In genomic region chrX:48405141-48405540, GRCm38 (mm10) we compare ENCODE assay signal across 11 mouse cellular contexts. TPM values are rescaled to one million over a fixed set of nuclear protein-coding genes. Genes with fewer than 3 reads are reported as not detected.
DNase-seq lines count a peak whose midpoint lies in the region; ATAC-seq and TF ChIP-seq lines count a peak whose summit lies in the region.
"Had no signal": no experiment of that assay in that cellular context is flagged by ENCODE, and none has a peak within 500 bp of the region (broad histone marks: within the 10 kb centered on the region; RNA-seq: fewer than 3 reads in every experiment).

No protein-coding gene starts in this region.

- intact Hi-C loops in gastrocnemius, adult 2 months (cut with DNase I), result no loop called here

- H3K4me2 ChIP-seq in limb, embryonic 11.5 days (ENCODE audit: low read depth, severe bottlenecking), result no peak overlapping the region
- H3K4me2 ChIP-seq: midbrain, embryonic 15.5 days had no signal

- peak; percentile 48 for ATAC-seq in common myeloid progenitor, adult 5-6 weeks (replicated peaks; ENCODE audit: low read depth, poor library complexity, severe bottlenecking)
- ATAC-seq in limb, embryonic 11.5 days (ENCODE audit: insufficient number of reproducible peaks, low FRiP score, low TSS enrichment, low read depth), result peak; percentile 66; the same call in 1 of the 2 replicates
- no peak for ATAC-seq in inflammation-experienced regulatory T-cells, adult 6 months
- ATAC-seq: midbrain, embryonic 15.5 days had no signal

- no peaks in the 10 kb centered on the region for H3K4me1 ChIP-seq in limb, embryonic 11.5 days (ENCODE audit: control insufficient read depth, insufficient read depth, low read length)
- H3K4me1 ChIP-seq: midbrain, embryonic 15.5 days had no signal

- H3K36me3 ChIP-seq in limb, embryonic 11.5 days (ENCODE audit: control insufficient read depth, insufficient read depth, low read length), result 0 out of 2 replicates have a peak, but pooled peaks cover 3% of the 10 kb centered on the region

- no peaks in the 10 kb centered on the region for H3K27me3 ChIP-seq in limb, embryonic 11.5 days (ENCODE audit: control insufficient read depth, insufficient read depth, low read length)
- H3K27me3 ChIP-seq: midbrain, embryonic 15.5 days had no signal

- DNase-seq in Muller cell, postnatal 12 days (ENCODE audit: inconsistent ontology term), result peak; percentile 56
- peak; percentile 74 for DNase-seq in gastrocnemius, adult 2 months
- DNase-seq in limb, embryonic 11.5 days (ENCODE audit: low spot score), result peak; percentile 51
- no peak for DNase-seq in layer of hippocampus, adult 9-11 months
- no peak for DNase-seq in kidney, postnatal 25 days
- no peak for DNase-seq in urinary bladder, postnatal 25 days (ENCODE audit: low spot score)
- DNase-seq: cerebellum, adult 11-12 months; right cerebral cortex, postnatal 4 days had no signal

- no peak for TF ChIP-seq CTCF in gastrocnemius, adult 2 months (IDR thresholded peaks at IDR 0.05)

- 33% methylated on average over 3 of the region's 3 CpGs for WGBS in limb, embryonic 11.5 days

- H3K27ac ChIP-seq in gastrocnemius, adult 2 months, result peak overlapping the region; percentile 79
- peak overlapping the region; percentile 52; the same call in 1 of the 2 replicates for H3K27ac ChIP-seq in limb, embryonic 11.5 days (replicated peaks; ENCODE audit: low read depth, low read length)
- H3K27ac ChIP-seq: midbrain, embryonic 15.5 days had no signal

- H3K9ac ChIP-seq in limb, embryonic 11.5 days (ENCODE audit: low read length), result no peak overlapping the region
- H3K9ac ChIP-seq: midbrain, embryonic 15.5 days had no signal

- no peak overlapping the region for H3K4me3 ChIP-seq in gastrocnemius, adult 2 months
- H3K4me3 ChIP-seq in limb, embryonic 11.5 days (ENCODE audit: low read depth, low read length), result no peak overlapping the region
- H3K4me3 ChIP-seq: midbrain, embryonic 15.5 days had no signal

- no peaks in the 10 kb centered on the region for H3K9me3 ChIP-seq in limb, embryonic 11.5 days (ENCODE audit: control insufficient read depth, low read length)
- H3K9me3 ChIP-seq: midbrain, embryonic 15.5 days had no signal

RNA-seq across cellular contexts. Expression of gene Elf4, which starts 57.8 kb away (rescaled TPM):
- total RNA-seq in common myeloid progenitor, adult 5-6 weeks (2017), result 24.6 and 29.9 TPM in 2 replicates
- total RNA-seq in gastrocnemius, adult 2 months (2021), result 1 to 10 TPM; 1.6 to 2.1 TPM
- polyA plus RNA-seq in limb, embryonic 11.5 days (2014; fragmentation: Nextera tagmentation; extraction: Ambion mirVana), result 2.4 and 2.6 TPM in 2 replicates
- polyA plus RNA-seq in inflammation-experienced regulatory T-cells, adult 6 months (2017; shearing (Covaris generic)), result 10 to 100 TPM; 26.8 to 32.6 (median 28.2) TPM

Comparison
In these comparisons a context has a peak if more than half of its experiments do, and no peak if none do; other contexts are left out.
1. DNase-seq: peak in Muller cell, postnatal 12 days (single experiment), gastrocnemius, adult 2 months (single experiment) and limb, embryonic 11.5 days (single experiment); none in layer of hippocampus, adult 9-11 months (single experiment), kidney, postnatal 25 days (0 of 2) and urinary bladder, postnatal 25 days (single experiment).